Mouse (Mus musculus) limb, embryonic 13.5 days (tissue): Measurements from ENCODE around the gene Rptor. TPM values are rescaled to one million over a fixed set of nuclear protein-coding genes. Genes with fewer than 3 reads are reported as not detected.

Experiments
- ATAC-seq: fragments of 200-750 bp; cut with Nextera tagmentation; 2 replicates; pipeline ENCODE4 v1.8.0; 2017; ENCODE audit warnings: low read depth, moderate number of reproducible peaks, moderate TSS enrichment; ENCODE audit not compliant: low FRiP score
- H3K27ac ChIP-seq: fragments of 300-500 bp; sonication (generic); 2 replicates; pipeline ENCODE4 v1.5.1; 2015; ENCODE audit warnings: inconsistent platforms, mild to moderate bottlenecking, moderate library complexity
- H3K27me3 ChIP-seq: fragments of 300-500 bp; sonication (generic); 2 replicates; pipeline ENCODE4 v1.6.1; 2015; ENCODE audit warnings: mild to moderate bottlenecking, inconsistent platforms
- H3K36me3 ChIP-seq: fragments of 300-500 bp; sonication (generic); 2 replicates; pipeline ENCODE4 v1.6.1; 2015; ENCODE audit warnings: inconsistent platforms, mild to moderate bottlenecking, moderate library complexity
- H3K4me1 ChIP-seq: fragments of 300-500 bp; sonication (generic); 2 replicates; pipeline ENCODE4 v1.6.1; 2015; ENCODE audit warnings: inconsistent platforms
- H3K4me2 ChIP-seq: fragments of 300-500 bp; sonication (generic); replicated peaks from 2 replicates; pipeline ENCODE4 v1.6.1; 2015; ENCODE audit warnings: inconsistent platforms, mild to moderate bottlenecking, moderate library complexity
- H3K4me3 ChIP-seq: fragments of 300-500 bp; sonication (generic); 2 replicates; pipeline ENCODE4 v1.5.1; 2015; ENCODE audit warnings: moderate library complexity, mild to moderate bottlenecking, inconsistent platforms
- H3K9ac ChIP-seq: fragments of 300-500 bp; sonication (generic); 2 replicates; pipeline ENCODE4 v1.6.1; 2015; ENCODE audit warnings: mild to moderate bottlenecking, inconsistent platforms
- H3K9me3 ChIP-seq: fragments of 300-500 bp; sonication (generic); 2 replicates; pipeline ENCODE4 v1.6.1; 2016; ENCODE audit warnings: inconsistent platforms
- WGBS: fragments of 180-500 bp; shearing (Covaris S2); methylation state at CpG from one replicate; pipeline ENCODE4 v1.1.7; 2015; 5-methylcytosine and 5-hydroxymethylcytosine counted together
- polyA plus RNA-seq: library from polyadenylated mRNA; unstranded; fragments of >200 nt; fragmentation: Nextera tagmentation; extraction: Ambion mirVana; gene quantifications from 2 replicates; pipeline ENCODE4 v1.2.1, GENCODE M21; 2015

The Rptor gene
- polyA plus RNA-seq, 1 experiment from 2014 or later: 11.2 TPM

- peaks cover 8% of the 10 kb centered on the region for H3K4me1 ChIP-seq
- no peak overlapping the region for H3K9ac ChIP-seq
- no peak overlapping the region for H3K4me2 ChIP-seq
- H3K36me3 ChIP-seq: no peaks in the 10 kb centered on the region
- ATAC-seq: no peak
- no peak overlapping the region for H3K4me3 ChIP-seq
- 0 out of 2 replicates have a peak, but pooled peaks cover 3% of the 10 kb centered on the region for H3K27me3 ChIP-seq
- WGBS: 68% methylated on average over 15 of the region's 15 CpGs
- H3K9me3 ChIP-seq: no peaks in the 10 kb centered on the region
- H3K27ac ChIP-seq: no peak overlapping the region
Observed at GRCm38 (mm10) chr11:119572316-119573010, 30.2 kb upstream of the Rptor start.

- WGBS: 14% methylated on average over 4 of the region's 4 CpGs
- no peak overlapping the region for H3K9ac ChIP-seq
- no peak for ATAC-seq
Observed at GRCm38 (mm10) chr11:119576855-119577254, 25.9 kb upstream of the Rptor start.

GRCm38 (mm10) chr11:119577721-119578120 lies 25.0 kb upstream of the Rptor start:
- Histone ChIP-seq H3K9me3 (no peaks in the 10 kb centered on the region), H3K9ac (no peak overlapping the region), H3K4me1 (peaks cover 8% of the 10 kb centered on the region), H3K4me3 (no peak overlapping the region), H3K27ac (no peak overlapping the region), H3K36me3 (no peaks in the 10 kb centered on the region), H3K4me2 (no peak overlapping the region), H3K27me3 (no peaks in the 10 kb centered on the region)
- WGBS: 92% methylated on average over 2 of the region's 2 CpGs
- no peak for ATAC-seq

More at GRCm38 (mm10) chr11:119576855-119577254, 25.9 kb upstream of the Rptor start:
- no peaks in the 10 kb centered on the region for H3K36me3 ChIP-seq
- H3K4me1 ChIP-seq: peaks cover 8% of the 10 kb centered on the region
- no peak overlapping the region for H3K27ac ChIP-seq
- no peaks in the 10 kb centered on the region for H3K9me3 ChIP-seq
- H3K27me3 ChIP-seq: no peaks in the 10 kb centered on the region
- H3K4me2 ChIP-seq: no peak overlapping the region
- no peak overlapping the region for H3K4me3 ChIP-seq

- Histone ChIP-seq H3K27ac (no peak overlapping the region; the same call in 1 of the 2 replicates), H3K9me3 (no peaks in the 10 kb centered on the region), H3K4me1 (peaks cover 17% of the 10 kb centered on the region), H3K36me3 (no peaks in the 10 kb centered on the region), H3K4me2 (no peak overlapping the region), H3K4me3 (no peak overlapping the region), H3K27me3 (0 out of 2 replicates have a peak, but pooled peaks cover 10% of the 10 kb centered on the region), H3K9ac (no peak overlapping the region)
- no peak for ATAC-seq
- 80% methylated on average over 4 of the region's 4 CpGs for WGBS
Observed at GRCm38 (mm10) chr11:119586511-119586910, 16.2 kb upstream of the Rptor start.

GRCm38 (mm10) chr11:119587112-119587511 lies 15.6 kb upstream of the Rptor start:
- H3K27ac ChIP-seq: no peak overlapping the region
- peaks cover 17% of the 10 kb centered on the region for H3K4me1 ChIP-seq
- H3K4me2 ChIP-seq: no peak overlapping the region
- H3K9me3 ChIP-seq: no peaks in the 10 kb centered on the region
- H3K36me3 ChIP-seq: no peaks in the 10 kb centered on the region
- WGBS: 48% methylated on average over 5 of the region's 5 CpGs
- no peak for ATAC-seq
- H3K4me3 ChIP-seq: no peak overlapping the region
- H3K9ac ChIP-seq: no peak overlapping the region
- peaks cover 14% of the 10 kb centered on the region; the same call in 1 of the 2 replicates for H3K27me3 ChIP-seq

- H3K9ac ChIP-seq: no peak overlapping the region
- H3K4me1 ChIP-seq: peaks cover 31% of the 10 kb centered on the region
- H3K36me3 ChIP-seq: no peaks in the 10 kb centered on the region
- no peak for ATAC-seq
- peaks cover 14% of the 10 kb centered on the region; the same call in 1 of the 2 replicates for H3K27me3 ChIP-seq
- WGBS: 83% methylated on average over 7 of the region's 7 CpGs
- no peak overlapping the region for H3K4me3 ChIP-seq
- H3K9me3 ChIP-seq: no peaks in the 10 kb centered on the region
- H3K27ac ChIP-seq: no peak overlapping the region
- H3K4me2 ChIP-seq: no peak overlapping the region
Observed at GRCm38 (mm10) chr11:119589242-119589641, 13.5 kb upstream of the Rptor start.

GRCm38 (mm10) chr11:119593966-119594365 lies 8.7 kb upstream of the Rptor start:
- Histone ChIP-seq H3K9me3 (no peaks in the 10 kb centered on the region), H3K27ac (no peak overlapping the region), H3K27me3 (peaks cover 24% of the 10 kb centered on the region; the same call in 1 of the 2 replicates), H3K36me3 (no peaks in the 10 kb centered on the region), H3K9ac (no peak overlapping the region), H3K4me2 (no peak overlapping the region), H3K4me1 (peaks cover 21% of the 10 kb centered on the region), H3K4me3 (no peak overlapping the region)
- 20% methylated on average over 3 of the region's 3 CpGs for WGBS
- ATAC-seq: 0 out of 2 replicates have a peak, but pooled peaks have one; percentile 57

- Histone ChIP-seq H3K27me3 (0 out of 2 replicates have a peak, but pooled peaks cover 10% of the 10 kb centered on the region), H3K27ac (peak overlapping the region; percentile 39; the same call in 1 of the 2 replicates), H3K4me1 (peaks cover 14% of the 10 kb centered on the region), H3K9ac (no peak overlapping the region), H3K4me3 (no peak overlapping the region), H3K4me2 (no peak overlapping the region), H3K36me3 (no peaks in the 10 kb centered on the region), H3K9me3 (no peaks in the 10 kb centered on the region; the same call in 1 of the 2 replicates)
- no peak for ATAC-seq
- WGBS: 13% methylated on average over 3 of the region's 3 CpGs
Observed at GRCm38 (mm10) chr11:119598856-119599255, 3.8 kb upstream of the Rptor start.

- ATAC-seq: no peak
- Histone ChIP-seq H3K4me3 (no peak overlapping the region), H3K9me3 (no peaks in the 10 kb centered on the region; the same call in 1 of the 2 replicates), H3K4me1 (peaks cover 19% of the 10 kb centered on the region), H3K9ac (no peak overlapping the region), H3K27ac (no peak overlapping the region), H3K27me3 (0 out of 2 replicates have a peak, but pooled peaks cover 5% of the 10 kb centered on the region), H3K36me3 (no peaks in the 10 kb centered on the region), H3K4me2 (no peak overlapping the region)
- 80% methylated on average over 1 of the region's 1 CpGs for WGBS
Observed at GRCm38 (mm10) chr11:119600286-119600685, 2.4 kb upstream of the Rptor start.

GRCm38 (mm10) chr11:119602177-119602700 lies 466 bp upstream of the Rptor start:
- Histone ChIP-seq H3K4me2 (peak overlapping the region; percentile 90), H3K9ac (peak overlapping the region; percentile 40; the same call in 1 of the 2 replicates), H3K4me1 (peaks cover 19% of the 10 kb centered on the region), H3K4me3 (peak overlapping the region; percentile 100), H3K36me3 (peaks cover 15% of the 10 kb centered on the region), H3K27me3 (no peaks in the 10 kb centered on the region), H3K27ac (no peak overlapping the region), H3K9me3 (no peaks in the 10 kb centered on the region; the same call in 1 of the 2 replicates)
- 37% methylated on average over 10 of the region's 10 CpGs for WGBS
- ATAC-seq: no peak

- peak overlapping the region; percentile 87 for H3K27ac ChIP-seq
- WGBS: under 1% methylated on average over 30 of the region's 30 CpGs
- ATAC-seq: no peak
Observed at GRCm38 (mm10) chr11:119603527-119603905, 811 bp downstream of the Rptor start.

GRCm38 (mm10) chr11:119607464-119607863 lies 4.8 kb downstream of the Rptor start:
- no peaks in the 10 kb centered on the region for H3K27me3 ChIP-seq
- H3K27ac ChIP-seq: no peak overlapping the region
- H3K36me3 ChIP-seq: peaks cover 28% of the 10 kb centered on the region
- ATAC-seq: no peak
- no peaks in the 10 kb centered on the region for H3K9me3 ChIP-seq
- no peak overlapping the region for H3K4me3 ChIP-seq
- H3K4me2 ChIP-seq: no peak overlapping the region
- no peak overlapping the region for H3K9ac ChIP-seq
- peaks cover 11% of the 10 kb centered on the region for H3K4me1 ChIP-seq
- 94% methylated on average over 5 of the region's 5 CpGs for WGBS

More at GRCm38 (mm10) chr11:119603527-119603905, 811 bp downstream of the Rptor start:
- Histone ChIP-seq H3K9me3 (no peaks in the 10 kb centered on the region; the same call in 1 of the 2 replicates), H3K4me3 (peak overlapping the region; percentile 100), H3K9ac (peak overlapping the region; percentile 99), H3K4me2 (peak overlapping the region; percentile 90), H3K36me3 (peaks cover 25% of the 10 kb centered on the region), H3K4me1 (peaks cover 16% of the 10 kb centered on the region), H3K27me3 (no peaks in the 10 kb centered on the region)
